Mouse (Mus musculus): ENCODE measurements at regions not wholly inside any gene's neighbourhood (a gene's known extent, or its start where the extent isn't known, plus 50 kb on each side); places are given as distances from the start of the nearest gene placed in this dataset.

DNA sequence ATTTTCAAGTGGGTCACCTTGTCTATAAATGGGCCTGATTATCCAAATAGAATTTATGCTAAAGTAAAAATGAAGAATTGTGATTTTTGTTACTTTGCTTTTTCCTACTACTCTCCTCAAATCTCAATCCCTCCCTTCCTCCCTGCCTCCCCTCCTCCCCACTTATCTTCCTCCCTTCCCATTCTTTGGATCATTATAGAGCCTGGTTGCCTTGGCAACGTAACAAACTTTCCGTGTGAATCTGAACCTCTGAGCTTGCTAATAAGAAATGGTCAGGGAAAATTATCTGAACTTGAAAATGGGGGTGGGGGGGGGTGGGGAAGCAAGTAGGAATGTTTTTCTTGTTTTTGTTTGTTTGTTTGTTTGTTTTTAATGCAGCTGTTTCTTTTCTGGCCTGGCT, 217.5 kb downstream of the Gm19410 start:
- TF ChIP-seq EP300 (IDR thresholded peaks at IDR 0.05; ENCODE audit: insufficient read depth, low read depth, low read length) (no peak), POLR2A (IDR thresholded peaks at IDR 0.05; ENCODE audit: insufficient read depth, low read depth, low read length) (no peak), CTCF (IDR thresholded peaks at IDR 0.05) (no peak)

All from heart, adult 2 months (tissue).